Mouse (Mus musculus): ENCODE measurements around the gene Itgb6. TPM values are rescaled to one million over a fixed set of nuclear protein-coding genes. Genes with fewer than 3 reads are reported as not detected.

Itgb6 gene
- polyA plus RNA-seq, 1 experiment: not detected

- TF ChIP-seq CTCF (IDR thresholded peaks at IDR 0.05; ENCODE audit: low read depth, low read length): no peak
- no peak for TF ChIP-seq POLR2A (IDR thresholded peaks at IDR 0.05; ENCODE audit: borderline replicate concordance, low read depth, low read length)
- no peak overlapping the region for H3K4me3 ChIP-seq (ENCODE audit: insufficient read depth, low read length)
Observed at GRCm38 (mm10) chr2:60714971-60715502, 7.4 kb downstream of the Itgb6 start.

GRCm38 (mm10) chr2:60714475-60714874 is 8.0 kb downstream of the Itgb6 start:
- TF ChIP-seq POLR2A (IDR thresholded peaks at IDR 0.05; ENCODE audit: borderline replicate concordance, low read depth, low read length): no peak
- TF ChIP-seq CTCF (IDR thresholded peaks at IDR 0.05; ENCODE audit: low read depth, low read length): no peak
- Histone ChIP-seq H3K4me1 (ENCODE audit: control insufficient read depth, insufficient read depth, low read length) (no peaks in the 10 kb centered on the region), H3K27ac (ENCODE audit: insufficient read depth, low read depth, low read length) (no peak overlapping the region), H3K4me3 (ENCODE audit: insufficient read depth, low read length) (no peak overlapping the region)

More at GRCm38 (mm10) chr2:60714971-60715502, 7.4 kb downstream of the Itgb6 start:
- H3K4me1 ChIP-seq (ENCODE audit: control insufficient read depth, insufficient read depth, low read length): no peaks in the 10 kb centered on the region
- no peak overlapping the region for H3K27ac ChIP-seq (ENCODE audit: insufficient read depth, low read depth, low read length)

GRCm38 (mm10) chr2:60713857-60714256 is 8.6 kb downstream of the Itgb6 start:
- no peaks in the 10 kb centered on the region for H3K4me1 ChIP-seq (ENCODE audit: control insufficient read depth, insufficient read depth, low read length)
- H3K4me3 ChIP-seq (ENCODE audit: insufficient read depth, low read length): no peak overlapping the region
- H3K27ac ChIP-seq (ENCODE audit: insufficient read depth, low read depth, low read length): no peak overlapping the region
- no peak for TF ChIP-seq CTCF (IDR thresholded peaks at IDR 0.05; ENCODE audit: low read depth, low read length)
- no peak for TF ChIP-seq POLR2A (IDR thresholded peaks at IDR 0.05; ENCODE audit: borderline replicate concordance, low read depth, low read length)

- no peak for TF ChIP-seq POLR2A (IDR thresholded peaks at IDR 0.05; ENCODE audit: borderline replicate concordance, low read depth, low read length)
- TF ChIP-seq CTCF (IDR thresholded peaks at IDR 0.05; ENCODE audit: low read depth, low read length): no peak
- H3K27ac ChIP-seq (ENCODE audit: insufficient read depth, low read depth, low read length): no peak overlapping the region
- no peak overlapping the region for H3K4me3 ChIP-seq (ENCODE audit: insufficient read depth, low read length)
- H3K4me1 ChIP-seq (ENCODE audit: control insufficient read depth, insufficient read depth, low read length): no peaks in the 10 kb centered on the region
Observed at GRCm38 (mm10) chr2:60712891-60713290, 9.6 kb downstream of the Itgb6 start.

- Histone ChIP-seq H3K27ac (ENCODE audit: insufficient read depth, low read depth, low read length) (no peak overlapping the region), H3K4me1 (ENCODE audit: control insufficient read depth, insufficient read depth, low read length) (no peaks in the 10 kb centered on the region), H3K4me3 (ENCODE audit: insufficient read depth, low read length) (no peak overlapping the region)
- no peak for TF ChIP-seq POLR2A (IDR thresholded peaks at IDR 0.05; ENCODE audit: borderline replicate concordance, low read depth, low read length)
Observed at GRCm38 (mm10) chr2:60712483-60712882, 10.0 kb downstream of the Itgb6 start.

GRCm38 (mm10) chr2:60711098-60711880 is 11.2 kb downstream of the Itgb6 start:
- Histone ChIP-seq H3K4me1 (ENCODE audit: control insufficient read depth, insufficient read depth, low read length) (no peaks in the 10 kb centered on the region), H3K27ac (ENCODE audit: insufficient read depth, low read depth, low read length) (no peak overlapping the region), H3K4me3 (ENCODE audit: insufficient read depth, low read length) (no peak overlapping the region)
- TF ChIP-seq CTCF (IDR thresholded peaks at IDR 0.05; ENCODE audit: low read depth, low read length) (no peak), POLR2A (IDR thresholded peaks at IDR 0.05; ENCODE audit: borderline replicate concordance, low read depth, low read length) (no peak)

- Histone ChIP-seq H3K27ac (ENCODE audit: insufficient read depth, low read depth, low read length) (no peak overlapping the region), H3K4me1 (ENCODE audit: control insufficient read depth, insufficient read depth, low read length) (no peaks in the 10 kb centered on the region), H3K4me3 (ENCODE audit: insufficient read depth, low read length) (no peak overlapping the region)
- TF ChIP-seq POLR2A (IDR thresholded peaks at IDR 0.05; ENCODE audit: borderline replicate concordance, low read depth, low read length) (no peak), CTCF (IDR thresholded peaks at IDR 0.05; ENCODE audit: low read depth, low read length) (no peak)
Observed at GRCm38 (mm10) chr2:60710317-60710716, 12.1 kb downstream of the Itgb6 start.

GRCm38 (mm10) chr2:60708671-60709070 is 13.8 kb downstream of the Itgb6 start:
- no peaks in the 10 kb centered on the region for H3K4me1 ChIP-seq (ENCODE audit: control insufficient read depth, insufficient read depth, low read length)
- no peak overlapping the region for H3K27ac ChIP-seq (ENCODE audit: insufficient read depth, low read depth, low read length)
- TF ChIP-seq CTCF (IDR thresholded peaks at IDR 0.05; ENCODE audit: low read depth, low read length) (no peak), POLR2A (IDR thresholded peaks at IDR 0.05; ENCODE audit: borderline replicate concordance, low read depth, low read length) (no peak)
- no peak overlapping the region for H3K4me3 ChIP-seq (ENCODE audit: insufficient read depth, low read length)

GRCm38 (mm10) chr2:60706866-60707265 is 15.6 kb downstream of the Itgb6 start:
- Histone ChIP-seq H3K27ac (ENCODE audit: insufficient read depth, low read depth, low read length) (no peak overlapping the region), H3K4me3 (ENCODE audit: insufficient read depth, low read length) (no peak overlapping the region), H3K4me1 (ENCODE audit: control insufficient read depth, insufficient read depth, low read length) (no peaks in the 10 kb centered on the region)
- TF ChIP-seq POLR2A (IDR thresholded peaks at IDR 0.05; ENCODE audit: borderline replicate concordance, low read depth, low read length): no peak
- no peak for TF ChIP-seq CTCF (IDR thresholded peaks at IDR 0.05; ENCODE audit: low read depth, low read length)

- no peak overlapping the region for H3K4me3 ChIP-seq (ENCODE audit: insufficient read depth, low read length)
- H3K27ac ChIP-seq (ENCODE audit: insufficient read depth, low read depth, low read length): no peak overlapping the region
- no peaks in the 10 kb centered on the region for H3K4me1 ChIP-seq (ENCODE audit: control insufficient read depth, insufficient read depth, low read length)
- TF ChIP-seq CTCF (IDR thresholded peaks at IDR 0.05; ENCODE audit: low read depth, low read length) (no peak), POLR2A (IDR thresholded peaks at IDR 0.05; ENCODE audit: borderline replicate concordance, low read depth, low read length) (no peak)
Observed at GRCm38 (mm10) chr2:60705426-60705825, 17.0 kb downstream of the Itgb6 start.
